Mouse (Mus musculus) midbrain, postnatal 0 days (tissue): ENCODE data around the gene Spred2. TPM values are rescaled to one million over a fixed set of nuclear protein-coding genes. Genes with fewer than 3 reads are reported as not detected.

Experiments
- ATAC-seq: fragments of 200-750 bp; cut with Nextera tagmentation; 2 replicates; pipeline ENCODE4 v1.8.0; 2017; ENCODE audit warnings: moderate number of reproducible peaks, mild to moderate bottlenecking, moderate TSS enrichment, moderate library complexity; ENCODE audit not compliant: low FRiP score
- DNase-seq: peaks from one replicate; pipeline ENCODE4 v3.0.0-alpha.2; 2015; ENCODE audit warnings: low spot score
- H3K27ac ChIP-seq: fragments of 300-500 bp; sonication (generic); 2 replicates; pipeline ENCODE4 v1.5.1; 2014; ENCODE audit warnings: low read depth, mild to moderate bottlenecking, low read length, mixed read lengths
- H3K27me3 ChIP-seq: fragments of 300-500 bp; sonication (generic); 2 replicates; pipeline ENCODE4 v1.6.1; 2014; ENCODE audit warnings: low read length, control low read depth, mixed read lengths; ENCODE audit not compliant: insufficient read depth
- H3K36me3 ChIP-seq: fragments of 300-500 bp; sonication (generic); 2 replicates; pipeline ENCODE4 v1.6.1; 2014; ENCODE audit warnings: low read length, control low read depth, mixed read lengths; ENCODE audit not compliant: insufficient read depth
- H3K4me1 ChIP-seq: fragments of 300-500 bp; sonication (generic); 2 replicates; pipeline ENCODE4 v1.6.1; 2014; ENCODE audit warnings: mild to moderate bottlenecking, control low read depth, antibody characterized with exemption, low read length, mixed read lengths; ENCODE audit not compliant: insufficient read depth
- H3K4me2 ChIP-seq: fragments of 300-500 bp; sonication (generic); 2 replicates; pipeline ENCODE4 v1.6.1; 2014; ENCODE audit warnings: low read depth, mild to moderate bottlenecking, low read length, mixed read lengths; ENCODE audit not compliant: poor library complexity, severe bottlenecking
- H3K4me3 ChIP-seq: fragments of 300-500 bp; sonication (generic); 2 replicates; pipeline ENCODE4 v1.5.1; 2014; ENCODE audit warnings: low read depth, mild to moderate bottlenecking, low read length, moderate library complexity
- H3K9ac ChIP-seq: fragments of 300-500 bp; sonication (generic); replicated peaks from 2 replicates; pipeline ENCODE4 v1.6.1; 2014; ENCODE audit warnings: mild to moderate bottlenecking, low read length, moderate library complexity, mixed read lengths; ENCODE audit not compliant: poor library complexity, severe bottlenecking
- H3K9me3 ChIP-seq: fragments of 300-500 bp; sonication (generic); 2 replicates; pipeline ENCODE4 v1.6.1; 2016; ENCODE audit warnings: low read length, control low read depth
- CTCF ChIP-seq: IDR thresholded peaks from 2 replicates; pipeline ENCODE4 v1.5.1; 2016; ENCODE audit warnings: antibody characterized with exemption, mild to moderate bottlenecking
- WGBS: fragments of 180-500 bp; shearing (Covaris S2); extraction: QIAGEN DNeasy Blood & Tissue Kit; methylation state at CpG from one replicate; pipeline ENCODE4 v1.1.7; 2014; 5-methylcytosine and 5-hydroxymethylcytosine counted together
- polyA plus RNA-seq: library from polyadenylated mRNA; unstranded; fragments of >200 nt; fragmentation: Nextera tagmentation; extraction: Ambion mirVana; gene quantifications from 2 replicates; pipeline ENCODE4 v1.2.1, GENCODE M21; 2015
- total RNA-seq: library from RNA; depleted of rRNA; stranded (reverse); fragments of >200 nt; gene quantifications from 2 replicates; pipeline ENCODE4 v1.2.3, GENCODE M21; 2014; rRNA removed

Spred2 gene
- total and polyA plus RNA-seq, 2 experiments from 2014 or later, result 6.2 to 17.0 TPM

DNA sequence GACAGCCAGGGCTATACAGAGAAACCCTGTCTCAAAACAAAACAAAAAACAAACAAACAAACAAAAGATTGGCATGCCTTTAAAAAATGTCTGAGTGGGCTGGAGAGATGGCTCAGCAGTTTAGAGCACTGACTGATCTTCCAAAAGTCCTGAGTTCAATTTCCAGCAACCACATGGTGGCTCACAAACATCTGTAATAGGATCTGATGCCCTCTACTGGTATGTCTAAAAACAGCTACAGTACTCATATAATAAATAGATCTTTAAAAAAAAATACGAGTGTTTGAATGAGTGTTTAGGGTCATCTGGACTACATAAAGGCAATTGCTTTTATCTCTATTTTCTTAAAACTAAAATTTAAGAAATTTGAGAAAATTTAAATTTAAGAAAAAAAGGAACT, 143.3 kb downstream of the Spred2 start:
- no peak overlapping the region for H3K4me2 ChIP-seq
- H3K36me3 ChIP-seq, result peaks cover 11% of the 10 kb centered on the region
- H3K27ac ChIP-seq, result no peak overlapping the region
- no peaks in the 10 kb centered on the region for H3K9me3 ChIP-seq
- no peak overlapping the region for H3K9ac ChIP-seq
- TF ChIP-seq CTCF, result peak; percentile 61
- H3K27me3 ChIP-seq, result no peaks in the 10 kb centered on the region
- H3K4me1 ChIP-seq, result no peaks in the 10 kb centered on the region
- ATAC-seq (no peak), DNase-seq (peak; percentile 39)
- WGBS, result 57% methylated on average over 1 of the region's 1 CpGs
- no peak overlapping the region for H3K4me3 ChIP-seq

DNA sequence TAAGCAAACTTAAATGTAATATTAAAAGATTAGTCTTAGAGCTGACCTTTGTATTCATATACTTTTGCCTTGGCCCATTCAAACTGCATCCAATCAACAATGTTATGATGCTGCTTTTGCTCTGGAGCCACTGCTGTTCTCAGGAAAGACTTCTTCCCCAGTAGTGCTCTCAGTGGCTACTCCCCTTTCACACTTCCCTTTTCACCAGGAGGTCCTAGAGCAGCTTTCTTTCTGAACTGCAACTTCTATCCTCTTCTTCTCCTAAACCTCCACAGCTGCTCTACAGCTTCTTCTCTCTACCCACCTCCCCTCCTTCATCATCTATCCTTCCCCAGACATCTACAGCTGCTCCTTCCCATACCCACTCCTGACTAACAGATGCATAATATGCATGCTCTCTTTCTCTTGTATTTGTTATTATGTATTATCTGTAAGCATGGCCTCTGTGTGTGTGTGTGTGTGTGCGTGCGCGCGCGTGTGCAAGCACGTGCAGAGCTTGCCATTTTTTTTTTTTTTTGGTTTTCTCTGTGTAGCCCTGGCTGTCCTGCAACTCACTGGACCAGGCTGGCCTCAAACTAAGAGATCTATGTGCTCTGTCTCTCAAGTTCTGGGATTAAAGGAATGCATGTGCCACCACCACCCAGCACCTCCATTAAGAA, 144.3 kb downstream of the Spred2 start:
- no peak for TF ChIP-seq CTCF
- Histone ChIP-seq H3K27ac (no peak overlapping the region), H3K4me2 (no peak overlapping the region), H3K36me3 (peaks cover 16% of the 10 kb centered on the region), H3K4me1 (no peaks in the 10 kb centered on the region), H3K4me3 (no peak overlapping the region), H3K9me3 (no peaks in the 10 kb centered on the region), H3K27me3 (no peaks in the 10 kb centered on the region), H3K9ac (no peak overlapping the region)
- DNase-seq (no peak), ATAC-seq (no peak)
- WGBS, result 94% methylated on average over 6 of the region's 6 CpGs

DNA sequence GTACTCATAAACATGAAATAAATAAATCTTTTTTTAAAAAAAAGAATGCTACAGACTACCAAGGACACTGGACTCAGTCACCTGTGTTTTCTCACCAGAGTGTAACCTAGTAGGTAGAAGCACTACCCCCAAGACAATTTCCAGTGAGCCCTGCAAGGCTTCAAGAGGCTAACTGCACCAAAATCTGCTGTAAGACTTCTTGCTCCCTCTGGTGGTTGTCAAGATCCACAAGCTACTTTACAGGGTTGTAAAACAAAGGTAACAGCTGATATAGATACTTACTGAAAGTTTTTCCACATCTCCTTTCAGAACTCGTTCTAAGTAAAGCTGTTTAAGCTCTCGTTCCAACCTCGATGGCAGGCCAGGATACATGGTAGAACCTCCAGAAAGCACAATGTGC, 148.0 kb downstream of the Spred2 start:
- no peaks in the 10 kb centered on the region for H3K27me3 ChIP-seq
- H3K9ac ChIP-seq, result no peak overlapping the region
- H3K4me1 ChIP-seq, result no peaks in the 10 kb centered on the region
- H3K9me3 ChIP-seq, result no peaks in the 10 kb centered on the region
- no peak for ATAC-seq
- TF ChIP-seq CTCF, result peak; percentile 81
- DNase-seq, result peak; percentile 77
- no peak overlapping the region for H3K4me3 ChIP-seq
- H3K4me2 ChIP-seq, result no peak overlapping the region
- no peak overlapping the region for H3K27ac ChIP-seq
- peaks cover 17% of the 10 kb centered on the region for H3K36me3 ChIP-seq
- 74% methylated on average over 3 of the region's 3 CpGs for WGBS

DNA sequence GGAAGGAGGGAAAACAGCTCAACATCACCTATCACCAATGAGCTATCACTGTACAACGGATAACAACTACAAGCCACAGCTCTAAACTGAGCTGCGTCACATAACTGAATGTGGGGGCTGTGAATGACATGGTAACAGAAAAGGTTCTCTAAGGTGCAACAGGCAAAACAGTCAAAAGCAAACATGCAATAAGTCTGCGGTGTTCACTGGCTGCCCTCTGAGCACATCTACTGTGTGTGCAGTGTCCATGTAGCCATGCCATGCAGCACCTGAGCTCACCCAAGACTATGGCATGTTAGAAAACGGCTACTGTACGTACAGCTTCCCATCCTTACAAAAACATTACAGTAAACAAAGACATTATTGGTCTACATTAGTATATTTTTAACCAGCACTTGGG, 148.7 kb downstream of the Spred2 start:
- peaks cover 18% of the 10 kb centered on the region for H3K36me3 ChIP-seq
- WGBS, result 96% methylated on average over 5 of the region's 5 CpGs
- no peak overlapping the region for H3K4me2 ChIP-seq
- H3K27ac ChIP-seq, result no peak overlapping the region
- no peaks in the 10 kb centered on the region for H3K9me3 ChIP-seq
- no peaks in the 10 kb centered on the region for H3K27me3 ChIP-seq
- H3K4me3 ChIP-seq, result no peak overlapping the region
- ATAC-seq (no peak), DNase-seq (no peak)
- no peak overlapping the region for H3K9ac ChIP-seq
- H3K4me1 ChIP-seq, result no peaks in the 10 kb centered on the region
- no peak for TF ChIP-seq CTCF

Other genes starting within 250 kb of the Spred2 start
- 70.4 and 77.0 TPM in 2 replicates for gene Actr2, start 188.5 kb downstream of the Spred2 start, total RNA-seq
- 169 and 193 TPM in 2 replicates for gene Actr2, start 188.5 kb downstream of the Spred2 start, polyA plus RNA-seq